Mouse (Mus musculus): ENCODE results near the gene Gm21958. TPM values are rescaled to one million over a fixed set of nuclear protein-coding genes. Genes with fewer than 3 reads are reported as not detected.

Gene Gm21958
- polyA plus RNA-seq (2012; rRNA removed; ENCODE audit: low replicate concordance): not detected in 2 replicates

GRCm38 (mm10) chr3:54714253-54714652 is at the start of gene Gm21958:
Gm21958 (minus strand) TSS chr3:54714353.

DNA sequence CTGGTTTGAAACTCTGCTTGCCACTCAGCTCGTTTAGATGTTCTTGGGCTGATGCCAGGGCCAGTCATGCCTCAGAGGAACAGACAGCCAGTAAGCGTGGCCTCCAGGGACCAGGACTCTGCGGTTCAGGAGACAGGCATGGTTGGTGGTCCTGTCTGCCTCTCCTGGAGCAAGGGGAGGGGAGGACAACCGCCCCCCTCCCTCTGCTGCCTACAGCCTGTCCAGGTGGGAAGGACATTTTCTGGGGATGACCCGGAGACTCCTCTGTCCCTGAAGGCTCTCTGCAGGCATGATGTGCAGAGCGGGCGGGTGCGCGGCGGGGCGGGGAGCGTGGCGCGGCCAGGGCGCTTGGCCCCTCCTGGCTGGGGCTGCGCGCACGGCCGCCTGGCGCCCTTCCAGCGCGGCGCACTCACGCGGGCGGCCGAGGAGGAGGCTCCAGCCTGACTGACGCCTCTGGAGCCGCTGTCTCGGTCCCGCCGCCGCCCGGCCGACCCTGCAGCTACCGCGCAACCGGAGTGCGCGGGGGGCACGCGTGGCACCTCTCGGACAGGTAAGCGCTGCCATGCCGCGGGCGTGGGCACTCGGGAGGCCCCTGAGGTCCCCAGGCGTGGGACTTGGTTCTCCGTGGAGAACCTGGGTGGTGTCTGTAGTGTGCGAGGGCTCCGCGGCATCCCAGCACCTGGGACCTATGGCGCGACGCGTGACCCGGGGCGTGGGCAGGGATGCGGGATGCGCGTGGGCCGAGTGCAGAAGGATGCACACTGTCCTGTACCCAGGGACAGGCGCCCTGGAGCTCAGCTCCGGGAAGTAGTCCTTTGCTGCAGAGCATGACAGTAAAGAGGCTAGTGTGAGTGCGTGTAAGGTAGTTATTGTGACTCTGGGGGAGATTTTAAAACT is 41.2 kb upstream of the Gm21958 start, which contains the start of gene Smad9:
Gene Smad9, plus strand, starts transcription at position 438 of the 897 bp plus-strand sequence.

GRCm38 (mm10) chr3:54735247-54736046 is 21.3 kb upstream of the Gm21958 start, which contains the start of the genes Exosc8 and Alg5:
Exosc8 (minus strand) TSS chr3:54735393.
Alg5 (plus strand) TSS chr3:54735539.

GRCm38 (mm10) chr3:54692202-54693055 is 21.7 kb downstream of the Gm21958 start, which contains the start of gene Supt20:
Supt20 (plus strand) TSS chr3:54692807.

Other genes with a start within 250 kb of the Gm21958 start
- gene Supt20, start 21.5 kb downstream of the Gm21958 start, polyA plus RNA-seq (2012; rRNA removed; ENCODE audit: low replicate concordance): 46.2 and 50.7 TPM in 2 replicates
- 18.4 and 24.9 TPM in 2 replicates for gene Exosc8, start 21.0 kb upstream of the Gm21958 start, polyA plus RNA-seq (2012; rRNA removed; ENCODE audit: low replicate concordance)
- gene Alg5, start 21.2 kb upstream of the Gm21958 start, polyA plus RNA-seq (2012; rRNA removed; ENCODE audit: low replicate concordance): 10.9 and 20.9 TPM in 2 replicates
- gene Smad9, start 41.2 kb upstream of the Gm21958 start, polyA plus RNA-seq (2012; rRNA removed; ENCODE audit: low replicate concordance): 0.47 TPM in 2 replicates
- 11.0 and 17.9 TPM in 2 replicates for gene Rfxap, start 93.4 kb upstream of the Gm21958 start, polyA plus RNA-seq (2012; rRNA removed; ENCODE audit: low replicate concordance)
- gene Sertm1, start 201.5 kb upstream of the Gm21958 start, polyA plus RNA-seq (2012; rRNA removed; ENCODE audit: low replicate concordance): not detected in 2 replicates

Data from mammary gland, adult 2 months (tissue).